ENCODE assay signal across 8 mouse cellular contexts in genomic region chr5:125465701-125466106, GRCm38 (mm10). TPM values are rescaled to one million over a fixed set of nuclear protein-coding genes. Genes with fewer than 3 reads are reported as not detected.
DNase-seq lines count a peak whose midpoint lies in the region; ATAC-seq and TF ChIP-seq lines count a peak whose summit lies in the region.

No protein-coding gene starts in this region.

- H3K27me3 ChIP-seq in forebrain, embryonic 15.5 days, result no peaks in the 10 kb centered on the region

- no peaks in the 10 kb centered on the region for H3K9me3 ChIP-seq in ES-E14 (ENCODE audit: control insufficient read depth, insufficient read depth, low read depth, low read length)
- H3K9me3 ChIP-seq in forebrain, embryonic 15.5 days, result no peaks in the 10 kb centered on the region

- peak; percentile 54; the same call in 1 of the 2 replicates for TF ChIP-seq POLR2A in lung, adult 2 months (IDR thresholded peaks at IDR 0.05; ENCODE audit: borderline replicate concordance, extremely low read depth, low read depth, low read length)

- H3K36me3 ChIP-seq in ES-E14 (ENCODE audit: control insufficient read depth, insufficient read depth, low read length, poor library complexity, severe bottlenecking), result no peaks in the 10 kb centered on the region
- H3K36me3 ChIP-seq in forebrain, embryonic 15.5 days, result no peaks in the 10 kb centered on the region

- peak overlapping the region; percentile 16 to 54; a peak in 2 of 4 replicates for H3K4me3 ChIP-seq in ES-E14 (ENCODE audit: insufficient read depth in 1 of 2, low read depth in 1 of 2, low read length in 2 of 2, poor library complexity in 1 of 2, severe bottlenecking in 1 of 2)
- H3K4me3 ChIP-seq in forebrain, embryonic 15.5 days, result peak overlapping the region; percentile 35
- H3K4me3 ChIP-seq in lung, adult 2 months (replicated peaks; ENCODE audit: extremely low read depth, low read depth, low read length), result peak overlapping the region; percentile 62

- TF ChIP-seq CTCF in lung, adult 2 months (IDR thresholded peaks at IDR 0.05; ENCODE audit: insufficient read depth, low read length), result no peak

- peaks cover 6 to 7% of the 10 kb centered on the region in 2 experiments; a peak in 3 of 4 replicates for H3K4me1 ChIP-seq in ES-E14 (ENCODE audit: control insufficient read depth in 2 of 2, insufficient read depth in 2 of 2, low read length in 2 of 2, poor library complexity in 1 of 2)
- H3K4me1 ChIP-seq in forebrain, embryonic 15.5 days, result peaks cover 6% of the 10 kb centered on the region
- no peaks in the 10 kb centered on the region; the same call in 1 of the 2 replicates for H3K4me1 ChIP-seq in lung, adult 2 months (ENCODE audit: control insufficient read depth, insufficient read depth, low read length)

- no peak overlapping the region for H3K9ac ChIP-seq in ES-E14 (ENCODE audit: insufficient read depth, low read depth, low read length, poor library complexity, severe bottlenecking)
- no peak overlapping the region for H3K9ac ChIP-seq in forebrain, embryonic 15.5 days (replicated peaks)

- ATAC-seq in forebrain, embryonic 15.5 days (replicated peaks), result peak; percentile 99
- peak; percentile 98 for ATAC-seq in neutrophil, adult 5-6 weeks (ENCODE audit: extremely low read depth, insufficient number of reproducible peaks, low FRiP score, poor library complexity, severe bottlenecking)

- WGBS in forebrain, embryonic 15.5 days, result under 1% methylated on average over 25 of the region's 25 CpGs
- WGBS in lung, adult 2 months, result under 1% methylated on average over 25 of the region's 25 CpGs

- in situ Hi-C loops in ES-E14 (cut with MboI; ENCODE audit: low sequenced_read_pairs in 2 of 2, unreplicated experiment in 2 of 2), result no loop called here

- peak overlapping the region; percentile 46 for H3K4me2 ChIP-seq in forebrain, embryonic 15.5 days (replicated peaks)

- intact Hi-C loops in heart, postnatal 25 days (cut with DNase I), result no loop called here

- peak; percentile 99 for DNase-seq in ES-E14 (ENCODE audit: low read depth, low spot score)
- peak; percentile 98 for DNase-seq in cerebellum, adult 11-12 months
- DNase-seq in heart, postnatal 25 days (ENCODE audit: low spot score), result peak; percentile 95
- peak; percentile 97 to 98 for DNase-seq in layer of hippocampus, adult 18-20 months (ENCODE audit: low spot score in 2 of 2)
- DNase-seq in lung, adult 2 months, result peak; percentile 88
- DNase-seq in thymus, adult 18-20 months, result peak; percentile 96 to 97

- no peak overlapping the region for H3K27ac ChIP-seq in ES-E14 (ENCODE audit: insufficient read depth, low read depth, low read length, poor library complexity, severe bottlenecking)
- H3K27ac ChIP-seq in forebrain, embryonic 15.5 days (replicated peaks), result peak overlapping the region; percentile 69; the same call in 1 of the 2 replicates

TF ChIP-seq in ES-E14, 5 proteins besides CTCF, POLR2A, EP300 and RAD21:
- TF ChIP-seq ZC3H11A (IDR thresholded peaks at IDR 0.05; ENCODE audit: borderline replicate concordance, low read depth, low read length), result no peak
- no peak for TF ChIP-seq HCFC1 (IDR thresholded peaks at IDR 0.05; ENCODE audit: borderline replicate concordance, insufficient read depth, low read length)
- no peak for TF ChIP-seq ZNF384 (IDR thresholded peaks at IDR 0.05; ENCODE audit: low read depth, low read length)
- TF ChIP-seq CHD2 (IDR thresholded peaks at IDR 0.05; ENCODE audit: low read depth, low read length), result peak; percentile 86
- 0 out of 2 replicates have a peak, but pooled peaks have one; percentile 12 for TF ChIP-seq MAFK (IDR thresholded peaks at IDR 0.05; ENCODE audit: insufficient read depth, low read depth, low read length)

RNA-seq across cellular contexts. Expression of gene Aacs, which starts 9.9 kb away (rescaled TPM):
- 16.5 and 20.6 TPM in 2 replicates for total RNA-seq in ES-E14 (2012; rRNA removed)
- 81.1 and 82.4 TPM in 2 replicates for polyA plus RNA-seq in forebrain, embryonic 15.5 days (2015; fragmentation: Nextera tagmentation; extraction: Ambion mirVana)
- 1 to 10 TPM; 3.0 to 4.1 TPM for total RNA-seq in heart, postnatal 25 days (2021)
- total RNA-seq in layer of hippocampus, adult 18-20 months (2021), result 10 to 100 TPM; 48.7 to 49.1 TPM
- polyA plus RNA-seq in lung, adult 2 months (2012; rRNA removed), result 53.0 and 58.6 TPM in 2 replicates
- total RNA-seq in neutrophil, adult 5-6 weeks (2017), result 31.8 and 56.4 TPM in 2 replicates

RNA-seq across cellular contexts. Expression of gene Bri3bp, which starts 24.3 kb away (rescaled TPM):
- 52.7 and 80.5 TPM in 2 replicates for total RNA-seq in ES-E14 (2012; rRNA removed)
- polyA plus RNA-seq in forebrain, embryonic 15.5 days (2015; fragmentation: Nextera tagmentation; extraction: Ambion mirVana), result 35.9 and 38.0 TPM in 2 replicates
- total RNA-seq in heart, postnatal 25 days (2021), result 10 to 100 TPM; 49.0 to 57.6 TPM
- 100 to 1,000 TPM in 1 of 2 experiments, 10 to 100 TPM in 1; 92.7 to 107 TPM for total RNA-seq in layer of hippocampus, adult 18-20 months (2021)
- polyA plus RNA-seq in lung, adult 2 months (2012; rRNA removed), result 5.0 and 8.2 TPM in 2 replicates
- 9.7 and 10.1 TPM in 2 replicates for total RNA-seq in neutrophil, adult 5-6 weeks (2017)

RNA-seq across cellular contexts. Expression of gene Dhx37, which starts 31.8 kb away (rescaled TPM):
- 24.7 and 26.3 TPM in 2 replicates for total RNA-seq in ES-E14 (2012; rRNA removed)
- 11.3 and 13.4 TPM in 2 replicates for polyA plus RNA-seq in forebrain, embryonic 15.5 days (2015; fragmentation: Nextera tagmentation; extraction: Ambion mirVana)
- total RNA-seq in heart, postnatal 25 days (2021), result 10 to 100 TPM; 10.2 to 10.6 TPM
- total RNA-seq in layer of hippocampus, adult 18-20 months (2021), result 10 to 100 TPM; 15.0 to 15.4 TPM
- 11.1 and 13.4 TPM in 2 replicates for polyA plus RNA-seq in lung, adult 2 months (2012; rRNA removed)
- 36.2 and 47.8 TPM in 2 replicates for total RNA-seq in neutrophil, adult 5-6 weeks (2017)
